In the genomic region with DNA sequence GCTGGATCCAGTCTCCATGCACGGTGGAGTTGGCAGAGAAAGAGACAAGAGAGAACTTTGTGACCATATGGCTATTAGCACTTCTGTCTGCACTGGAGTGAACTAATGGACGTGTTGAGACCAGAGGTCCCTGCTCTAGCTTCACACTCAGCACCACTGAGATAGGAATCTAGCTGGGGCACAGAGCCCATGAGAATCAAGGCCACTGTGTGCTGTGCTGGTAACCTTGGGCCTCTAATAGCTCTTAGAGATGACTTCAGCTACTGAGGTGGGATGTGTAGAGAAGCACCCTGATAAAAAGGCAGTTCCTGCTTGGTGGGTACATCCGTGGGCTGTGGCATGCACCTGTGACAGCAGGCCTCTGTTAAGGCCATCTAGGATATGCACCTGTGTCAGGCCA, we compare ENCODE assay signal across 12 mouse cellular contexts.
"Had no signal": no experiment of that assay in that cellular context is flagged by ENCODE, and none has a peak within 500 bp of the region (broad histone marks: within the 10 kb centered on the region; RNA-seq: fewer than 3 reads in every experiment).

No protein-coding gene starts in this region.

- DNase-seq: gastrocnemius, postnatal 14 days; gastrocnemius, postnatal 36 days; heart, adult 2 months; heart, postnatal 14 days; heart, postnatal 36 days; kidney, adult 11 months; kidney, adult 2 months; kidney, adult 9 months; kidney, postnatal 14 days; kidney, postnatal 36 days; liver; liver, embryonic 13.5 days had no signal
